Mouse (Mus musculus) kidney, postnatal 36 days (tissue): ENCODE measurements around the gene 4930548H24Rik.
"Not testable (repeated sequence)": the region's sequence is repeated elsewhere in the genome, so short reads cannot be mapped to it uniquely, and the experiment has no call there.

Experiments
- DNase-seq, 2 experiments: peaks; one replicate each; pipeline ENCODE4 v3.0.0; 2021 to 2022; ENCODE audit warnings: mixed read lengths in 2 of 2

Gene 4930548H24Rik

GRCm38 (mm10) chr5:31485440-31485839 lies at the start of gene 4930548H24Rik:
4930548H24Rik (plus strand) TSS chr5:31485740.
- DNase-seq, result no peak

GRCm38 (mm10) chr5:31451336-31451735 lies 34.2 kb upstream of the 4930548H24Rik start:
- DNase-seq, result no peak

- DNase-seq, result peak; percentile 95 to 97
Measured at GRCm38 (mm10) chr5:31451878-31452561, 33.5 kb upstream of the 4930548H24Rik start, which contains the start of gene Zfp512. Zfp512 (plus strand) TSS chr5:31452431.

DNA sequence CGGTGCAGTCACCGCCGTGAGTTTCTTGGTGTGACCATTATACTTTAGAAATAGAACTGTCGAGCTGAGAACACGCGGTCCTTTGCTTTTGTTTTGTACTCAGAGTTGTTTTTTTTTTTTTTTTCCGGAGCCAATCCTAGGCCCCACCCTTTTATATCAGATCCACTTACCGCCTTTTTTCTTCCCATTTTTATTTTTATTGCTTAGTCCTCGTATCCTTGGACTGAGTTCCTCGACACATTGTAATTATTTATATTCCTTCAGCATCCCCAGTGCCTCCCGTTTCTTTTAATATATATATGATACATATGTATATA lies 33.0 kb upstream of the 4930548H24Rik start:
- DNase-seq, result no peak

- DNase-seq, result no peak
Measured at GRCm38 (mm10) chr5:31452886-31453410, 32.6 kb upstream of the 4930548H24Rik start.

DNA sequence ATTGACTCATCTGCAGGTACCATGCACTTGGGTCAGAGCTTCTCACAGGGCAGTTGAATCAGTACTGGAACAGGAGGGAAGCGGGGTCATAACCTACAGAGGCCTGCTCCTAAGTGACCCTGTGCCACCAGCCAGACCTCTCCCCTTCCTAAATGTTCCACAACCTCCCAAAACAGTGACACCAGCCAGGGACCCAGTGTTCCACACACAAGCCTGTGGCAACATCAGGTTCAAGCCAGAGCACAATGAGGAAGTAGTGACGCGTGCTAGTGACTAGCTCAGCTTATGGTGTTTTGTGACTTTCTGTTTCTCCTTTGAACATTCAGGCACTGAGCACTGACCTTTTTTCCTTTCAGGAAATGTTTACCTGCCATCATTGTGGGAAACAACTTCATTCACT lies 17.7 kb upstream of the 4930548H24Rik start:
- no peak for DNase-seq

- no peak for DNase-seq
Measured at GRCm38 (mm10) chr5:31469711-31470110, 15.8 kb upstream of the 4930548H24Rik start.

DNA sequence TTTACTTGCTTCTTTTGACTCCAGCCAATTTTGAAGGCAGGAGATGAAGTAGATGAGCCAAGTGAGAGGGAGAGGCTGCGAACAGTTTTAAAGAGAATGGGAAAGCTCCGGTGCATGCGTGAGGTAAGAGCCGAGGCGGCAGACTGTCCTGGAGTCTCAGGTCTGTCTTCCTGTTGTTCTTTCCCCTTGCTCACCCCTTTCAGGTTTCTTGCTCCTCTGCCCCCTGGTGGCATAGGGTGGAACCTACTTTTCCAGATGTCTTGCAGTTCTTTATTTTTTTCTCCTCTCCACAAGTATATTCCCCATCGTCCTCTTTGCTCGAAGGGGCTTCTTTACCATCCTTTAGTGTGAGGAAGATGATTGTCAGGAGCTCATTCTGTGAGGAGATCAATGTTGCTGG lies 15.2 kb upstream of the 4930548H24Rik start:
- DNase-seq, result peak; percentile 15 to 80

DNA sequence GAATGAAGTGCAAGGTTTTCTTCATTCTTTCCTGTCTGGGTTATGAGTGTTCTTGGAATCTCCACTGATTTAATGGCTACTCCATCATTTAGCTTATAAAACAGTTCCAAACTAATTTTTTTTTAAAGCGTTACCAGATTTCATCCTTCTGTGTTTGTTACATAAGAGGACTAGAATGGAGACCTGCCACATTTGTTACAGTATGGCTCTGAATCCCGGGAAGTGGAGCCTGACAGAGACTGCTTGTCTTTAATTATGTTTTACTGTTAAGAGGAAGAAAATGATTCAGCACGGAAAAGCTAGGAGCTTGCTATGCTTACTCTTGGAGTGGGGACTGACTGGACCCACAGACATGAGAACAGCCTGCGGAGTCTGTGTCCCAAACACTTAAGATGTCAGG lies 5.0 kb upstream of the 4930548H24Rik start:
- no peak for DNase-seq

DNA sequence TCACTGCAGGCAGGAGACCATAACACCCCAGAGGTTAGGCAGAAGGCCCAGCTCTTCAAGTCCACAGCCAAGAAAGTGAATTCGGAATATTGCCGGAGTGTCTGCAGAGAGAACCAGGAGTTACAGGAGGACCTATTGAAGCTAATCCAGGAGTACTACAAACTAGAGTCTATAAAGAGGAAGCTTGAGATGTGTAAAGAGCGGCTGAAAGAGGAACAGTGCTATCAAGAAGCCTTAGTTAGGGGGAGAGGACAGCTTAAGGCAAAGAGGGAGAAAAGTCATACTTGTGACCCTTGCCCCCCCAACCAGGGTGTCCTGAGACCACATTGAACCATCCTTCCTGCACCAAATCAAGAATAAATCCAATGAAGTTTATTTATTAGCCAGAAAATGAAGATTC lies 2.3 kb downstream of the 4930548H24Rik start:
- no peak for DNase-seq

DNA sequence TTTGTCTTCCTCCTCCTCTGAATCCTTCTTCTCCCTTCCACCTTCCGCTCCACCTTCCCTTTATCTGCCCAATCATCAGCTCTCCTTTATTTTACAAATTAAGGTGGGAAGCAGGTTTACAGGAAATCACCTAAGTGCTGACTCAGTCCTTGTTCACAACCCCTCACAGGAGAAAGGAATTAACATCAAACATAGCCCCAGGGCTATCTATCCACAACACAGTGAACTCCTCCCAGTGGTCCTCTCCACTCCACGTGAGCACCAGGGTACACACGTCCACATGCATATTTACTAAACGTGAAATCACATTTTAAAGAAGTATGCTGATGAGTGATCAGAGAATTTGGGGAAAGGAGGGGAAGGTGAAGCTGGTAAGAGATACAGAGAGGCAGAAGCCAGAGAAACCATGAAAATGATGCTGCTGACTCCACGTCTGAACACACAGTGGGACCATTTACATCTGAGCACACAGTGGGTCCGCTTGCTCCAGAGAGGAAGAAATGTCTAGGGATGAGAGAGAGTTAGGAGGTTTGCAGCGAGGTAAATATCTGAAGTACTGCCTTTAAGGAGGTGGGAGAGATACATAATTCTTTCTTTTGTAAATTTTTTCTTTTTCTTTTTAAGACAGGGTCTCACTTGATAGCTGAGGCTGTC lies 3.7 kb downstream of the 4930548H24Rik start:
- no peak for DNase-seq

DNA sequence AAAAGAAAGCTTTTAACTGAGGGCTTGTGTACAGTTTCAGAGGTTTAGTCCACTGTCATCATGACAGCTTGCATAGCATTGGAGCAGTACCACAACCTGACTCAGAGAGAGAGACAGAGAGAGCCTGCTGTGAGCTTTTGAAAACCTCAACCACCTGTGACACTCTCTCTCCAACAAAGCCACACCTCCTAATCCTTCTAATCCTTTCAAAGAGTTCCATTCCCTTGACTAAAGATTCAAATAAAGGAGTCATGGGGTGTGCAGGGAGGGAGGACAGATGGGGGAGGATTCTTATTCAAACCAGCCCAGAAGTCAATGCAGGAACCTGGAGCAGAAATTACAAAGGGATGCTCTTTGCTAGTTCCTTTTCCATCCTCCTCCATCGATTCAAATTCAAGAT lies 6.5 kb downstream of the 4930548H24Rik start:
- DNase-seq, result no peak

DNA sequence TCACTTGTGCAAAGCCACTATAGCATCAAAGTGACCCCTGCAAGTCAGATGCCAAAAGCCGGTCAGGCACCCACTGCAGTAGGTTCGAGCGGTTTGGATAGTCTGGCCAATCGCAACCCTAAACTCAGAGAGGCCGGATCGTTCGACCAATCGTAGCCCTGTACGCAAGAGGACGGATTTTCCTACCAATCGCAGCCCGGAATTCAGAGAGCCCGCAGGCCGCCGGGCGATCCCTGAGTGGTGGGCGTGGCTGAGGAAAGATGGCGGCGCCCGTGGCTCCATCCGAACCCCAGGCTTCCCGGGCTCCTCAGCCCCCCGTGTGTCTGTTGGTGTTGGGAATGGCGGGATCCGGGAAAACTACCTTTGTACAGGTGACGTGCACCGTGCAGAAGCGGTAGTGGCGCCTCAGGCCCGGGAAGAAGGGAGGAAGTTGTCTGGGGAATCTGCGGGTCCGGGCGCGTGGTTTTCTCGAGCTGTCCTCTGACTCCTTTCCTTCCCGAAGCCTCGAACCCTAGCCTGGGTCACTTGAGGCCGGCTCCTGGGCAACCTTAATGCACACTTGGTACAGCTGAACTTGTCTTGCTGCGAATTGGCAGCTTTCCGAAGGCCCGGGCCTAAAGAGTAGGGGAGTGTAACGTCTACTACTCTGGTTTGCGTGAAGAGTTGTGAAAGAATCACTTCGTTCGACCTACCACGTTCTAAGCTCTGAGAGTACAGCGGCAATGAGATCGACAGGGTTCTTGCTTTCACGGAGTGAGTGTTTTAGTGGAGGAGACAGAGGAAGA lies 9.2 kb downstream of the 4930548H24Rik start, which contains the start of gene Gpn1:
TSS of gene Gpn1 (plus strand) at position 229 of the 785 bp plus-strand sequence.
- DNase-seq, result peak; percentile 94 to 95

GRCm38 (mm10) chr5:31504843-31505242 lies 19.3 kb downstream of the 4930548H24Rik start:
- DNase-seq, result no peak

- no peak for DNase-seq
Measured at GRCm38 (mm10) chr5:31512481-31512880, 26.9 kb downstream of the 4930548H24Rik start.

DNA sequence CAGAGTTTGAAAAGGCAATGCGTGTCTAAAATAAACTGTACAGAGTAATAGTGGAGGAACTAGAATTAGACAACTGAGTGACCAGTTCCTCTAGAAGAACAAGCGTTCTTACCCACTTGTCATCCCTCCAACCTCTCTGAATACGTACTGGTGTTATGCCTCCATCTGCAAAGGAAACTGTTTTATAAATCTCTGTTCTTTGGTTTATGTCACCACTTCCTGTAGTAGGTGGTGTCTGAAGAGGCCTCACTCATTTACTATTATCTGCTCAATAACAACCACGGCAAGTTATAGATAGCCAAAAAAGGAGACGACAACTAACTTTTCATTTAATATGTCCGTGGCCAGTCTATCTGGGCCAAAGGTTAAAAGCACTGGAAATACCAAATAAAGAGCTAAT lies 35.0 kb downstream of the 4930548H24Rik start:
- no peak for DNase-seq

DNA sequence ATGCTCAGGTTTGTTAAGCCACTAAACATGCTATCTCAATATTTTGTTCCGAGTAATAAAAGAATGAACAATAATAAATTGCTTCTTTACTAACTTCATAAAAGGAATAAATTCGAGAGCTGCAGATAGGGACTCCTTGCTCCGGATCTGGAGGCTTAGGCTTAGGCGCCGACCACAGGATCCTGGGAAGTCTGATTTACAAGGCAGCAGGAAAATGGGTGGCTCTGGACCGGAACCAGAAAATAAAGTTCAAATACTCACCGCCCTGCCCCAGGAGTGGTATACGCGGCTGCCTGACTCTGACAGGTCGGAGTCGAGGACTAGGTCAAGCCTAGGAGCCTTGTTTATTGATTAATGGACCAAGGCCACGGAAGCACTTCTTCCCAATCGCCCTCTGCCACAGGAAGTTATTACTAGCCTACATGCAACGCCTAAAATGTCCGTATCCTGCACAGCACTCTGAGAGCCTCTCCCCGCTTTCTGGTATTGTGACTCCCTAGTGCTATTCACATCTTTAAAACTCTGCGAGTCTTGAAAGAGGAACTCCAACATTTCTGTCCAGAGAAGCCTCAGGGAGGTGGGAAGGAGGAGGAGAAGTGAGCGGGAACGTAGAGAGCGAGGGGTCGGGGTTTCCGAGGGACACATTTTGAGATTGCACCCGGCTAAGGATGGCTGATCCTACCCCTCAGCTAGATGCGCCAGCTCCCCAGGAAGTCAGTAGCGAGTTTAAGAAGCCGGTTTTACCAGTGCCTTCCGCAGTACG lies 41.0 kb downstream of the 4930548H24Rik start, which contains the start of gene Slc4a1ap:
TSS of gene Slc4a1ap (plus strand) at position 642 of the 763 bp plus-strand sequence.
- peak; percentile 84 to 85 for DNase-seq

DNA sequence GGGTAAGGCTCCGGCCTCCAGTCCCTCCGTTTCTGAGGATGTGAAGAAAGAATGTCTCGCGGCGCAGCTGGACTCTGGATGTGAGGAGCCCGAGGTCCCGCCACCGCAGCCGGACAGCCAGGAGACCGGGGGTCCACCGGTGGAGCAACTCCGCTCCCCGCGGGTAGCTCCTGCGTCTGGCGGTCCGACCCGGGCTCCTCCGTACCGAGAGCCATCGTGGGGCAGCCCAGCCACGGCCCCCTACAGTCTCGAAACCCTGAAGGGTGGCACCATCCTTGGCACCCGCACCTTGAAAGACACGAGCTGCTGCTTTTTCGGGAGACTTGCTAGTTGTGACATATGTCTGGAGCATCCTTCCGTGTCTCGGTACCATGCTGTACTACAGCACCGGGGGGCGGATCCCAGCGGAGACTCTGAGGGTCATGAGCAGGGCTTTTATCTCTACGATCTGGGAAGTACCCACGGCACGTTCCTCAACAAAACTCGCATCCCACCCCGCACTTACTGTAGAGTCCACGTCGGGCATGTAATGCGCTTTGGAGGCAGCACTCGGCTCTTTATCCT lies 41.7 kb downstream of the 4930548H24Rik start:
- no peak for DNase-seq

- DNase-seq, result not testable (repeated sequence)
Measured at GRCm38 (mm10) chr5:31527707-31528106, 42.2 kb downstream of the 4930548H24Rik start, which contains the start of gene Supt7l. Supt7l (minus strand) TSS chr5:31527807.

DNA sequence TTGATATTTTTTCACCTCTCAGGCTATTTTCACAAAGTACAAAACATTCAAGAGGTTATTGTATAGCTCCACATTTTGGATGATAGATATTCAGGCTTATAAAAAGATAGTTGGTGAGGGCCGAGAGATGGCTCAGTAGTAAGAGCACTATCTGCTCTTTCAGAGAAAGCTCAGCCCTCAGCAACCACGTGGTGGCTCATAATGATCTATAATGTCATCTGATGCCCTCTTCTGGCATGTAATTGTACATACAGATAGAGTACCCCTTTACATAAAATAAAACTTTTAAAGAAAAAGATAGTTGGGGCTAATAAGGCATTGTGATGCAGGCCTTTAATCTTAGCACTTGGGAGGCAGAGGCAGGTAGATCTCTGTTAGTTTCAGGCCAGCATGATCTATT lies 43.0 kb downstream of the 4930548H24Rik start:
- no peak for DNase-seq

DNA sequence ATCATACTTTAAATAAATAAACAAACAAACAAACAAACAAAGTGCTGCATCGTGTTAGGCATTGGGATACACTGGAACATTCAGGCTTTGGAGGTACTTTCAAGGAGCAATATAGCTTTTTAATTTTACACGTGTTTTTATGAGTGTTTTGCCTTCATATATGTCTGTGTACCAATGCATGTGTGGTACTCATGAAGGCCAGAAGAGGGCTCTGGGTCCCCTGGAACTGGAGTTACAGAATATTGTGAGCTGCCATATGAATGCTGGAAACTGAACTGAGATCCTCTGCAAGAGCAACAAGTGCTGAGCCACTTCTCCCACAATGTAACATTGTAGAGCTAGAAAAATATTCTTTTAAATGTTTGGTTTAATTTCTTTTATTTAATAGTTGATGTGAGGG lies 49.7 kb downstream of the 4930548H24Rik start:
- no peak for DNase-seq
